Mouse (Mus musculus) T-helper 2 cell (primary cell): ENCODE data around the gene Tmbim1.
"Not testable (repeated sequence)": the region's sequence is repeated elsewhere in the genome, so short reads cannot be mapped to it uniquely, and the experiment has no call there.

Source experiments
- in situ Hi-C: fragments of 300-600 bp; cut with MboI, MseI; formaldehyde crosslinking; loops from one replicate; pipeline ENCODE4 v1.15.1; 2025; ENCODE audit warnings: high pct_unique_total_duplicates

The Tmbim1 gene

GRCm38 (mm10) chr1:74295456-74296171 lies 9.8 kb downstream of the Tmbim1 start:
- in situ Hi-C loops, result loop anchor here (10.0 kb wide), 1 partner anchor 89 kb away; no protein-coding TSS in a partner anchor

- in situ Hi-C loops, result loop anchor here (10.0 kb wide), 1 partner anchor 90 kb away; no protein-coding TSS in a partner anchor
Measured at GRCm38 (mm10) chr1:74294733-74295455, 10.5 kb downstream of the Tmbim1 start.

GRCm38 (mm10) chr1:74294090-74294643 lies 11.3 kb downstream of the Tmbim1 start:
- in situ Hi-C loops, result loop anchor here (10.0 kb wide), 1 partner anchor 91 kb away; no protein-coding TSS in a partner anchor

GRCm38 (mm10) chr1:74293306-74293960 lies 12.0 kb downstream of the Tmbim1 start:
- in situ Hi-C loops, result loop anchor here (10.0 kb wide), 1 partner anchor 91 kb away; no protein-coding TSS in a partner anchor

GRCm38 (mm10) chr1:74292331-74293020 lies 12.9 kb downstream of the Tmbim1 start:
- in situ Hi-C loops, result loop anchor here (10.0 kb wide), 1 partner anchor 92 kb away; no protein-coding TSS in a partner anchor

- in situ Hi-C loops, result loop anchor here (10.0 kb wide), 1 partner anchor 95 kb away; no protein-coding TSS in a partner anchor
Measured at GRCm38 (mm10) chr1:74290141-74290540, 15.3 kb downstream of the Tmbim1 start.

- in situ Hi-C loops, result loop anchor here (10.0 kb wide), 1 partner anchor 95 kb away; no protein-coding TSS in a partner anchor
Measured at GRCm38 (mm10) chr1:74289740-74290139, 15.7 kb downstream of the Tmbim1 start.

- in situ Hi-C loops, result no loop called here
Measured at GRCm38 (mm10) chr1:74289248-74289647, 16.2 kb downstream of the Tmbim1 start.

- in situ Hi-C loops, result no loop called here
Measured at GRCm38 (mm10) chr1:74288327-74288726, 17.1 kb downstream of the Tmbim1 start.

GRCm38 (mm10) chr1:74286869-74287607 lies 18.4 kb downstream of the Tmbim1 start:
- in situ Hi-C loops, result not testable (repeated sequence)

- in situ Hi-C loops, result no loop called here
Measured at GRCm38 (mm10) chr1:74285212-74286010, 20.0 kb downstream of the Tmbim1 start.

- in situ Hi-C loops, result loop anchor here (5.0 kb wide), 1 partner anchor 1033 kb away; the partner anchor contains the start of gene Dnpep
Measured at GRCm38 (mm10) chr1:74284543-74285160, 20.8 kb downstream of the Tmbim1 start, which contains the start of the genes Aamp and Pnkd. Aamp (minus strand) TSS chr1:74284738. Pnkd (plus strand) TSS chr1:74284930.

- in situ Hi-C loops, result loop anchor here (5.0 kb wide), 1 partner anchor 1033 kb away; the partner anchor contains the start of gene Dnpep
Measured at GRCm38 (mm10) chr1:74283686-74284463, 21.5 kb downstream of the Tmbim1 start.

GRCm38 (mm10) chr1:74282896-74283625 lies 22.4 kb downstream of the Tmbim1 start:
- in situ Hi-C loops, result loop anchor here (5.0 kb wide), 1 partner anchor 1034 kb away; the partner anchor contains the start of gene Dnpep

GRCm38 (mm10) chr1:74281886-74282285 lies 23.5 kb downstream of the Tmbim1 start:
- in situ Hi-C loops, result loop anchor here (5.0 kb wide), 1 partner anchor 1035 kb away; the partner anchor contains the start of gene Dnpep

- in situ Hi-C loops, result loop anchor here (5.0 kb wide), 1 partner anchor 1036 kb away; the partner anchor contains the start of gene Dnpep
Measured at GRCm38 (mm10) chr1:74281372-74281771, 24.1 kb downstream of the Tmbim1 start.
